Mouse (Mus musculus): ENCODE measurements around the gene Gm49416. TPM values are rescaled to one million over a fixed set of nuclear protein-coding genes. Genes with fewer than 3 reads are reported as not detected.
"Not testable (repeated sequence)": the region's sequence is repeated elsewhere in the genome, so short reads cannot be mapped to it uniquely, and the experiment has no call there.

Gm49416 gene
- total RNA-seq, 2 experiments from 2014 or later = not detected

DNA sequence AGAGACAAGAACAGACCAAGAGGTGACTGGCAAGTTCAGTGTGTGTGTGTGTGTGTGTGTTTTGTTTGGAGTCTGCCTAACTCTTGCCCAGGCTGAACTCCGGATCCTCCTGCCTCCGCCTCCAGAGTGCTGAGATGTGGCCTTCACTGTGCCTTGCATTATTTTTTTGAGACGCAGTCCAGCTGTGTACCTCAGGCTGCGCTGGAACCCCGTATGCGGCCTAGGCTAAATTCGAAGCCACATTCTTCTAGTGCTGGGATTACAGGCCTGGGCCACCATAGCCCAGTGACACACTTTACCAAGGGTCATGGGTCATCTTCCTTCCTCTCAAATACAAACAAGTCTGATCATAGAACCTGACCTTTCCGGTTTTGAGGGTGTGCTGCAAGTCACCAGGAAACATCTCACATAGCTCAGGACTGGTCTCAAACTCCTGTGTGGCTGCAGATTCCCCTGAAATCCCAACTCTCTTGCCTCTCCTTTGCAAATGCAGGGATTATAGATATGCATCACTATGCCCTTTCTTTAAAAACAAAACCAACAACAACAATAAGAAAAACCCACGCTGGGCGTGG, 16.4 kb upstream of the Gm49416 start:
- ATAC-seq (replicated peaks; ENCODE audit: low FRiP score, poor library complexity, severe bottlenecking) = no peak

DNA sequence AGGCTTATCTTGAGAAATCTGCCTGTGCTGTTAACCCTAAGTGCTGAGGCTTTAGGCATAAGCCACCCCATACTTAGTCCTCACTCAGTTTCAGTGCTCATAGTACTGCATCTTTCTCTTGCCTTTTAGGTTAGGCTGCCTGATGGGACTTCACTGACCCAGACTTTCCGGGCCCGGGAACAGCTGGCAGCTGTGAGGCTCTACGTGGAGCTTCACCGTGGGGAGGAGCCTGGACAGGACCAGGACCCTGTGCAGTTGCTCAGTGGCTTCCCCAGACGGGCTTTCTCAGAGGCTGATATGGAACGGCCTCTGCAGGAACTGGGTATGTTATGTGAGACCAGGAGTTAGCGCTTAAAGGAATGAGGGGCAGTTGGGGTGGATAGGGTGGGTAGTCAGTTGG, 13.7 kb upstream of the Gm49416 start:
- ATAC-seq (replicated peaks; ENCODE audit: low FRiP score, poor library complexity, severe bottlenecking) = no peak

DNA sequence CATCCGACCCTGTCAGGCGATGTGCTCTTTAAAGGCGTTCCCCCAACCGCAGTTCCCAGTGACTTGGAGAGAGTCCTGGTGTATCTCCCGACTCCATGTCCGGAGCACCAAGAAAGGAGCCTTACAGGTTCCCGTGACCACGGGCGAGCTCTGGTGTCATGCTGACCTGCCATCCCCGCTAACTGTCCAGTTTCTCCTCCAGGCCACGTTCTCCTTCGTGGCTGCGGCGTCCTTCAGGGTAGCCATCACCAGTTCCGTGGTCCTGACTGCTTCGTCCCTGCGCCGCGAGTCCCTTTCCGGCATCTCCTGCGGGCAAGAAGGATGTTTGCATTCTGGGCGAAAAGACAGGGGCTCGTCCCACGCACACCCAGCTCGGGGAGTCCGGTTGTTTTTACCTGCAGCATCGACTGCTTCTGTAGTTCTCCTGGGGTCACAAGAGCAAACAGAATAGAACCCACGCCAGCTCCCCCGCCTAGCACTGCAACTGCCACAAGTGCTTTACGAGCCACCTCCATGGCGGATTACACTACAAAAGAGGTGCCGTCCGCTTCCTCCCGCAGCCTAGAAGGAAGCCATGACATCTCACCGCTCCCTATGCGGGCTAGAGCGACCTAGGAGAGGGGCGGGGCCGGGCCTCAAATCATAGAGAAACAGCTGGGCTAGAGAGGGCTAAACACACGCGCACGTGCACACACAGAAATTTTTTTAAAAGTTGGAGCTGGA, 8.3 kb upstream of the Gm49416 start, which contains the start of gene Uqcc3:
TSS of gene Uqcc3 (minus strand) at position 613 of the 723 bp plus-strand sequence.
- peak; percentile 98 for ATAC-seq (replicated peaks; ENCODE audit: low FRiP score, poor library complexity, severe bottlenecking)

DNA sequence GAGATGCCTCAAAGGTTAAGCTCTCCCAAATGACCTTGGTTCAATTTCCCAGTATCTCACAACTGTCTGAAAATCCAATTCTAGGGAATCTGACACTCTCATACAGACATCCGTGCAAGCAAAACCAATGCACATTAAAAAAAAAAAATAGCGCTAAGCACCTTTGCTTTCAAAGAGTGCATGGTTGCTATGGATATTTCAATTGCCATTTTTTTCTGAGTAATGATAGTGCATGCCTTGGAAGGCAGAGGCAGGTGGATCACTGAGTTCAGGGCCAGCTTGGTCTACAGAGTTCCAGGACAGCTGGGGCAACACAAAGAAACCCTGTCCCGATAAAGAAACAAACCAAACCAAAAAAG, 7.7 kb upstream of the Gm49416 start:
- ATAC-seq (replicated peaks; ENCODE audit: low FRiP score, poor library complexity, severe bottlenecking) = no peak

DNA sequence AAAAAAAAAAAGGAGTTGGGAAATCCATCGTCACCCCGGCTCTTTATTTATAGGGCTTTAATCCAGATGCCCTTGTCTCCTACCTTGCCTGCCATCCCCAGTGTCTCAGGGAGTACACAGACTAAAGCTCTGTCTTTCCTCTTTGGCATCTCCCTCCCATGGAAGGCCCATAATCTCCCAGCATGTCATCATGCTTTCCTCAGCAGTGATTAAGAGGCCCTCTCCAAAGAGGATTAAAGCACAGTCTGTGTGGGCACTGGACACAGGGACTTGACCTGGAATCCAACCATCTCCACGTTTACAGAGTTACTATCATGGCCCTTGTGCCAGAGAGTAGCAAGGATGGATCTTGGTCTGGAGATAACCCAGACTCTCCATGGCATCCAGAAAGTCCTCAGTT, 5.1 kb upstream of the Gm49416 start, which contains the start of the genes Lbhd1 and Gm49403:
TSS of gene Lbhd1 (plus strand) at position 117 of the 400 bp plus-strand sequence.
TSS of gene Gm49403 (plus strand) at position 315 of the 400 bp plus-strand sequence.
- no peak for ATAC-seq (replicated peaks; ENCODE audit: low FRiP score, poor library complexity, severe bottlenecking)

DNA sequence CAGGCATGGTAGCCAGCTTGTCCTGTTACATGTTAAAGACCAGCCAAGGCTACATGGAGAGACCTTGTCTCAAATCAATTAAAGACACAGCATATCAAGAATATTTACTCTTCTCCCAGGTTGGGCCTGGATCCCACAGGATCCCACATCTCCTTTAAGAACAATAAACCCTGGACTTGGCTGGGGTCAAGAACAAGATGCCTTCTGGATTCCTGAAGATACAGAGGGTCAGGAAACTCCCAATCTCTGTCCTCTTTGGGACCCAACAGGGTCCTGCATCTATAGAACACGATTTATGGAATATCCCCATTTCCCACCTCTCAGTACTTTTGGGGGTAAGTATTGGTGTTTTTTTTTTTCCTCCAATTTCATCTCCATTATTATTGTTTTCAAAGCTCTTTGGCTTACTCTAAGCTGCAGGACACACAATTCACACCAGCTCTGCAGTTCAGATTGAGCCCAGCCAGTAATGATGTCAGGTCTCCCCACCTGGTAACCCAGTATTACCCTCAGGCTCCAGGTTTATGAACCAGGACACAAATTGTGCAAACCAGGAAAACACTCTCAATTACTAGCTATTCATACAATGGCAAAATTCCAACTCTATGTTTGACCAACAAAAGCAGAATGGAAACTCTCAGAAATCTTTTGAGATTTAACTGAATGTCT, 1.7 kb upstream of the Gm49416 start:
- no peak for ATAC-seq (replicated peaks; ENCODE audit: low FRiP score, poor library complexity, severe bottlenecking)

DNA sequence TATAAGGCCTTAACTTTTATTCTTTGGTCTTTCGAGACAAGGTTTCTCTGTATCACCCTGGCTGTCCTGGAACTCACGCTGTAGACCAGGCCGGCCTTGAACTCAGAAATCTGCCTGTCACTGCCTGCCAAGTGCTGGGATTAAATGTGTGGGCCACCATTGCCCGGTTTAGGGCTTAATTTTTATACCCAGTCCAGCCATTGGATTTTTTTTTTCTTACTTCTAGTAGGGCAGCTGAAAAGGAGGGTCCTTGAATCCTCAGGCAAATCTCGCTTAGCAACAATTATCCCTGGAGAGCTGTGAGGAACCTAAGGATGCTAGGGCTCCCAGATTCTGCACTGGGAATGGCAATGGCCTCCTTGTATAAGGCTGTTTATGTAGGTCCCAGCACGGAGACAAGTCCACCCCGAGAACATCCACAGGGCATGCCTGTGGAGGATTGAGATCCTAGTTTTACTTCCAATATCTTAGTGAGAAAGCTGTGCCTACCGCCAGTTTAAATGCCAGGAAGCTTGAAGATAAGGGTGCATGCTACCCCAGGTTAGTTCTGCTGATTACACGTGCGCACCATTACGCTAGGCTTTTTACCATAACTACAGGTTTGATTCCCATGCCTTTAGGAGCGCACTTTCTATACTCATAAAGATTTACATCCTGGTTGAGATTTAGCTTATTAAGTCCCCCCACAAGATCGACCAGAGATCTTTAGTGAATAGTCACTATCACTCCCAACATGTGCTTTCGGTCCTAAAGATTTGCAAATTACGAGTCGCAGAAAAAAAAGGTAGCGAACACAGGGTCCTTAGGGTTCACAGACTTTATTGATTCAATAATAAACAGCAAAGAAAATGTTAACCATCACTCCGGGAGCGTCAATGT, 902 bp upstream of the Gm49416 start:
- 0 out of 2 replicates have a peak, but pooled peaks have one; percentile 27 for ATAC-seq (replicated peaks; ENCODE audit: low FRiP score, poor library complexity, severe bottlenecking)

DNA sequence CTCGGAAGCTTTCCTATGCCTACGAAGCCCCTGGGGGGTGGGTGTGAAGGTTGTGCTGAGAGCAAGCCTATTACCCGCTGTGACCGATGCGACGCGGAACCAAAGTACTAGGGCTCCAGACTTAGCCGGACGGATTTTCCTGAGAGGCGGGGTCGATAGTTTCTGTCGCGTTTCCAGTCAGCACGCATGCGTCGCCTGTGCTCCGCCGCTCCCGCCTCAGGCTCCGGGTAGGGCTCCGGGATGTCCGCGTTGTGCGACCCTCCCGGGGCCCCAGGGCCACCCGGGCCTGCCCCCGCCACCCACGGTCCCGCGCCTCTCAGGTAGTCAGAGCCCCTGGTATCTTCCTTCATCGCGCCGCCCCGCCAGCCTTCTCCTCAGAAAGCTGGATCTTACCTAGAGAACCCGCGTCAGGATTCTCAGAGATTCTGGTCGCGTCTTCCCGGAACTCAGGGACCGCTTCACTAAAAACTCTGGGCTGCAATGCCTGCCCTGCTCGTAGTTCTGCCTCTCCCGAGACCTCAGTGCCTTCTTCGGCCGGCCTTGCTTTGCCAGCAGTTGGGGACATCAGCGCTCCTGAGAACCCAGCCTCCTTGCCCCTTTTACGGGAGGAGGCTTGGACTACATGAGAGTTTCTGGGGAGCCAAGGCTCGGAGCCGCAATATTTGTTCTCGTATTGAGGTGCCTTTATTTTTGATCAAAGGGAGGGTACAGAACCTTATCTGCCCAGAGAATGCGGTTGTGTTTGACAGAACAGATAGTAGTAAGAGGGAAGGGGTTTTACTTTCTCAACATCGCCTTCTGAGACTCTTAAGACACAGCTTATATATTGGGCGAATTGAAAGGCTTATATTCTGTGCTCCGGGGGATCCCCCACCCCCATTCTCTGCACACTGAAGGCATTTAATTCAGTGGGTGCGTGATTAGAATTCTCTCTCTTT, 4.4 kb downstream of the Gm49416 start, which contains the start of gene Ints5:
TSS of gene Ints5 (plus strand) at position 177 of the 938 bp plus-strand sequence.
- ATAC-seq (replicated peaks; ENCODE audit: low FRiP score, poor library complexity, severe bottlenecking) = peak; percentile 71

DNA sequence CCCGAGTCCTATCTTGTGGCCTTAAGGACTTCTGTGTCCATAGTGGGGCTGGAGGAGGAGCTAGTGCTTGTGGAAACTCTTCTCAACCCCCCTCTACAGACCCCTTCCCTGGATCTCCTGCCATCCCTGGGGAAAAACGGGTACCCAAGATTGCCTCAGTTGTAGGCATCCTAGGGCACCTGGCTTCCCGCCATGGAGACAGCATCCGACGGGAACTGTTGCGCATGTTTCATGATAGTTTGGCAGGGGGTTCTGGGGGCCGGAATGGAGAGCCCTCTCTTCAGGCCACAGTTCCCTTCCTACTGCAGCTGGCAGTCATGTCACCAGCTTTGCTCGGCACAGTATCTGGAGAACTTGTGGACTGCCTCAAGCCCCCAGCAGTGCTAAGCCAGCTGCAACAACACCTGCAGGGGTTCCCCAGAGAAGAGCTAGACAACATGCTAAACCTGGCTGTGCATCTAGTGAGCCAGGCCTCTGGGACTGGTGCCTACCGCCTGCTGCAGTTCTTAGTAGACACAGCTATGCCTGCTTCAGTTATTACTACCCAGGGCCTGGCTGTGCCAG, 6.8 kb downstream of the Gm49416 start:
- ATAC-seq (replicated peaks; ENCODE audit: low FRiP score, poor library complexity, severe bottlenecking) = no peak

DNA sequence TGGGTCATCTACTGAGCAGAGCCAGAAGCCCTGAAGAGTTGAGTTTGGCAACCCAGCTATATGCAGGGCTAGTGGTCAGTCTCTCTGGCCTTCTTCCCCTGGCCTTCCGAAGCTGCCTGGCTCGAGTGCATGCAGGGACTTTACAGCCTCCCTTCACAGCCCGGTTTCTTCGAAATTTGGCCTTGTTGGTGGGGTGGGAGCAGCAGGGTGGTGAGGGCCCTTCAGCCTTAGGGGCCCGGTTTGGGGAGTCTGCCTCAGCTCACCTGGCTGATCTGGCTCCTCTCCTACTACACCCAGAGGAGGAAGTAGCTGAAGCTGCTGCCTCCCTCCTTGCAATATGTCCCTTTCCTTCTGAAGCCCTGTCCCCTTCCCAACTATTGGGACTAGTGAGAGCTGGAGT, 7.5 kb downstream of the Gm49416 start:
- not testable (repeated sequence) for ATAC-seq (replicated peaks; ENCODE audit: low FRiP score, poor library complexity, severe bottlenecking)

DNA sequence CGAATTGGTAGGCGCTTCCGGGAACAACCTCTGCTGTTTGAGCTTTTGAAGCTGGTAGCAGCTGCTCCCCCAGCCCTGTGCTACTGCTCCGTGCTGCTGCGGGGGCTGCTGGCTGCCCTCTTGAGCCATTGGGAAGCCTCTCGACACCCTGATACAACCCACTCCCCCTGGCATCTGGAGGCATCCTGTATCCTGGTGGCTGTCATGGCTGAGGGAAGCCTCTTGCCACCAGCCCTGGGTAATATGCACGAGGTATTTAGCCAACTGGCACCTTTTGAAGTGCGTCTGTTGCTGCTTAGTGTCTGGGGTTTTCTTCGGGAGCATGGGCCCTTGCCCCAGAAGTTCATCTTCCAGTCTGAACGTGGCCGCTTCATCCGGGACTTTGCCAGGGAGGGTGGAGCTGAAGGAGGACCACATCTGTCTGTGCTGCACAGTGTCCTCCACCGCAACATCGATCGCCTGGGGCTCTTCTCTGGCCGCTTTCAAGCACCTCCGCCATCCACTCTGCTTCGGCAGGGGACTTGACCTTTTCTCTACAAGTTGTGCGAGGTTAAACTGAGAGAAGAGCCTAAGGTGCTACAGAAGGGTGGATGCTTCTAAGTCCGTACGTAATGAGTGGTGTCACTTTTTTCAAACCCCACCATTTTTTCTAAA, 8.6 kb downstream of the Gm49416 start:
- ATAC-seq (replicated peaks; ENCODE audit: low FRiP score, poor library complexity, severe bottlenecking) = peak; percentile 47

DNA sequence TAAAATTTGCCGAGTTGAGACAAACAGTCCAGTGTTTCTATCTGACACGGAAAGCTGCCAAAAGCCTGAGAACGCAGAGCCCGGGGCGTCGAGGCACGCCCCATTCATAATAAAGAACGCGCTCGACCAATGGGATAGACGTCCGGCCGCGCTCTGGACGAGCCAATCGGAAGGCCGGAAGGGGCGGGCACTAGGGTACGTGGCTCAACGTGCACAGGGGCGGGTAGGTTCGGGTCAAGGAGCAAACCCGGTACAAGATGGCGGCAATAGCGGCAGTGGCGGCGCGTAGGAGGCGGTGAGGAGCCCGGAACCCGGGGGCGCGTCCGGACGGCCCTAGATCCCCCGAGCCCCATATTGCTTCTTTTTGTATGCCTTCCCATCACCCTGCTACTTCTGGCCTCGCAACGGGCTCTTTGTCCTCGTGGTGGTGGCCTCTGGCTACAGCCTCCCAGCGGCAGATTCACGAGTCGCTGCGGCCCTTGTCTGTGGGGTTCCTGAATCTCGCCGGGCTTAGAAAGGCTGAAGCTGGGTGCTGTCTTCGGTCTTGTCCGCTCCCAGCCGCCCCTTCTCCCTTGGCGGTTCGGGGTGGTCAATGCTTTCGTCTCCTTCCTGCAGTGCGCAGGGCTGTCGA, 9.3 kb downstream of the Gm49416 start, which contains the start of gene Ganab:
TSS of gene Ganab (plus strand) at position 207 of the 631 bp plus-strand sequence.
- peak; percentile 95 for ATAC-seq (replicated peaks; ENCODE audit: low FRiP score, poor library complexity, severe bottlenecking)

DNA sequence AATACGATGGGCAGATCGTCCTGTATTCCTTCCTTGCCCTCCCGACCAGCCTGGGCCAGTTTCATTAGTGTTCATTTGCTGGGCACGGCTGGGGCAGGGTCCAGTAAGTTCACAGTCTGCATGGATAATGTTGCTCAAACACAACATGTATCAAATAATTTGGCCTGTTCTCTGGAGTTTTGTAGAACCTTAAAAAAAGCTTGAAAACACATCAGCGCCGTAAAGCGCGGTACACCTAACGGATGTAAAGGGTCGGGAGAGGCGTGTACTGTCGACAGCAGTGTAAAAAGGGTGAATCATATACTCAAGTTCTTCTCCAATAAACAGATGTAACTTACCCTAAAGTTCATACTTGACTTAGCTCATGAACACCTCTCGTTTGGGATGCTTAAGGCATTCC, 9.8 kb downstream of the Gm49416 start:
- peak; percentile 40 for ATAC-seq (replicated peaks; ENCODE audit: low FRiP score, poor library complexity, severe bottlenecking)

DNA sequence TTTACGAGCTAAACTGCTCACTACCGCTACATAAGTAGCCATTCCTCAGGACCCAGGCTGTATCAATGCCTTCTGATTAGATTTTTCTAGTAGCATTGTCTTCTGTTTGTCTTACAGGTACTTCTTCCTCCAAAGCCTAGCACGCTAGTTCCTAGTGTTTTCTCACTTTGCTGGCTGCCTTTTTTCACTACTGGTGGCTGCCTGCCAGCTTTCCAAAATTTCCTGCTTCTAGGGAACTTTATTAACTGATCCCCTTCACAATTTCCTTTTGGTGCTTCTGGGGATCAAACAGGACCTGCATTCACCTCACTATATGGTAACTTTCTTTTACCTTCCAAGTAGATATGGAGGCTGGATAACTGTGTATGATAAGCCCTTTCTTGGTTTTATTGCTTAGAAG, 10.4 kb downstream of the Gm49416 start:
- no peak for ATAC-seq (replicated peaks; ENCODE audit: low FRiP score, poor library complexity, severe bottlenecking)

DNA sequence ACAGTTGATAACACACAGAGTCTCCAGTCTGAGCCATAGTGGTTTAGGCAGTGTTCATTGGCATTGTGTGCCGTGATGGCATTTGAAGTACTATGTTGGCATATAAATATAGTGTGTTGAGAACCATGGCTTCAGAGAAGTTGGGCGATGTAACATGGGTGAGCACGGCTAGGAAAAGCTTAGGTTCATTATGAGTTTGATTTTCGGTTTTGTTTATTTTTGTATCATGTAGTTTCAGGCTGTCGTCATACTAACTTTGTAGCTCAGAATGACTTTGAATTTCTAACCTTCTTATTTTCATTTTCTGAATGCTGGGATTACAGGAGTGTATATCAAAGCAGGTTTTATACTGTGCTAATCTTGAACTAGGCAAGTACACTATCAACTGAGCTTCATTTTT, 14.7 kb downstream of the Gm49416 start:
- no peak for ATAC-seq (replicated peaks; ENCODE audit: low FRiP score, poor library complexity, severe bottlenecking)

DNA sequence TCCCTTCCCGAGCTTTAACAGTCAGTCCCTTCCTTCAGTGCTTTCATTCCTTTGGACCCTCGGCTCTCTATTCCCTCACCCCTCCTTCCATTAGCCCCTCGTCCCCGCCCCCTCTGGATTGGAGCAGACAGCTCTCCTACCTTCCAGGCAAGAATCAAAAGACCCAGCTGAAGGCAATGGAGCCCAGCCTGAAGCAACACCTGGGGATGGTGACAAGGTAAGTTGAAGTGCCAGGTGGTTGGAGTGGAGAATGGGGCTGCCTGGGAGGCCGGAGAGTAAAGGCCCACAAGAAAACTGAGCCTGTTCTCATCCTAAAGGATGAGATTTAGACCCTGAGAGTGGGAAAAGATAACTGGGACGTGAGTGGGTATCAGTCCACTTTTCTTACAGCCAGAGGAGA, 19.8 kb downstream of the Gm49416 start:
- ATAC-seq (replicated peaks; ENCODE audit: low FRiP score, poor library complexity, severe bottlenecking) = no peak

DNA sequence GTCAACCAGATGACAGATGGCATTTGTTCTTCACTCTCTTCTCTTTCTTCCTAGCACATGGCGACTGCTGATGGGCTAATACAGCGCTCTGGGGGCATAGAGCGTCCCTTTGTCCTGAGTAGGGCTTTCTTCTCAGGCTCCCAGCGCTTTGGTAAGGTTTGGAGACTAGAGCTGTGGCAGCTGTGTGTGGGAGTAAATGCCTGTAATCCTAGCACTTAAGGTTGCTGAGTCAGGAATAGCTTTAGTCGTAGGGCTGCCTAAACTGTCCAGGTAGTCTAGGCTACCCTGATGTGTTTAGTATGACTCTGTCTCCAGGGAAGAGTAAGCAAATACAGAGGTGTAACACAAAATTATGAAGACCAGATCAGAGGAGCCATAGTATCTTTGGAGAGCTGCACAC, 23.1 kb downstream of the Gm49416 start:
- no peak for ATAC-seq (replicated peaks; ENCODE audit: low FRiP score, poor library complexity, severe bottlenecking)
